Mouse (Mus musculus): ENCODE data around the gene Rpn2.

GRCm38 (mm10) chr2:157313718-157314117, 34.9 kb downstream of the Rpn2 start:
- TF ChIP-seq CTCF (IDR thresholded peaks at IDR 0.05; ENCODE audit: low read depth, low read length), result no peak
- TF ChIP-seq POLR2A (IDR thresholded peaks at IDR 0.05; ENCODE audit: borderline replicate concordance, low read depth, low read length), result no peak
